Mouse (Mus musculus) retina, adult 2 months (tissue): ENCODE measurements around the gene Camkv.
A peak's percentile ranks its signal among the peaks of the same experiment; 100 is the strongest.

ENCODE experiments used
- DNase-seq: peaks from one replicate; pipeline ENCODE4 v3.0.0-alpha.2; 2012; ENCODE audit warnings: low read depth, low spot score

The Camkv gene

GRCm38 (mm10) chr9:107923021-107923420 is 12.5 kb upstream of the Camkv start:
- no peak for DNase-seq

- no peak for DNase-seq
Observed at GRCm38 (mm10) chr9:107923956-107924355, 11.5 kb upstream of the Camkv start.

- DNase-seq = no peak
Observed at GRCm38 (mm10) chr9:107925251-107925650, 10.2 kb upstream of the Camkv start.

GRCm38 (mm10) chr9:107926920-107927420 is 8.5 kb upstream of the Camkv start:
- DNase-seq = no peak

GRCm38 (mm10) chr9:107927749-107928148 is 7.7 kb upstream of the Camkv start:
- no peak for DNase-seq

- no peak for DNase-seq
Observed at GRCm38 (mm10) chr9:107928169-107928568, 7.3 kb upstream of the Camkv start, which contains the start of gene Actl11. Gene Actl11, plus strand, starts transcription at chr9:107928469.

- no peak for DNase-seq
Observed at GRCm38 (mm10) chr9:107932221-107932620, 3.3 kb upstream of the Camkv start.

- DNase-seq = no peak
Observed at GRCm38 (mm10) chr9:107934146-107934545, 1.3 kb upstream of the Camkv start.

- DNase-seq = no peak
Observed at GRCm38 (mm10) chr9:107935790-107936214, 328 bp downstream of the Camkv start.

- DNase-seq = no peak
Observed at GRCm38 (mm10) chr9:107936215-107936822, 845 bp downstream of the Camkv start.

- no peak for DNase-seq
Observed at GRCm38 (mm10) chr9:107936831-107937230, 1.4 kb downstream of the Camkv start.

GRCm38 (mm10) chr9:107947241-107948194 is 12.0 kb downstream of the Camkv start:
- DNase-seq = no peak

- DNase-seq = no peak
Observed at GRCm38 (mm10) chr9:107949184-107949921, 13.9 kb downstream of the Camkv start.

- DNase-seq = no peak
Observed at GRCm38 (mm10) chr9:107949922-107950235, 14.4 kb downstream of the Camkv start, which contains the start of gene Traip. Gene Traip, plus strand, starts transcription at chr9:107950136.

- DNase-seq = peak; percentile 83
Observed at GRCm38 (mm10) chr9:107950460-107951355, 15.2 kb downstream of the Camkv start.

- DNase-seq = no peak
Observed at GRCm38 (mm10) chr9:107955613-107956289, 20.3 kb downstream of the Camkv start.

- no peak for DNase-seq
Observed at GRCm38 (mm10) chr9:107957141-107957540, 21.7 kb downstream of the Camkv start.

- DNase-seq = no peak
Observed at GRCm38 (mm10) chr9:107959896-107960295, 24.4 kb downstream of the Camkv start.

GRCm38 (mm10) chr9:107960928-107961327 is 25.5 kb downstream of the Camkv start:
- DNase-seq = no peak

GRCm38 (mm10) chr9:107961351-107961762 is 25.9 kb downstream of the Camkv start:
- DNase-seq = no peak
